Mouse (Mus musculus) kidney, adult 2 months (tissue): ENCODE results near the gene Evx2.

Experiments used
- CTCF ChIP-seq: fragments of 200-500 bp; conservative IDR thresholded peaks from 2 replicates; pipeline ENCODE4 v1.5.1; 2011; ENCODE audit warnings: low read depth, mild to moderate bottlenecking, control low read depth, low read length, moderate library complexity, mixed read lengths; ENCODE audit not compliant: insufficient read depth, insufficient read length
- POLR2A ChIP-seq: fragments of 200-500 bp; IDR thresholded peaks from one replicate; pipeline ENCODE4 v1.6.1; 2011; ENCODE audit warnings: low read depth, low read length, control low read depth

- TF ChIP-seq CTCF, result no peak
- no peak for TF ChIP-seq POLR2A
Measured at GRCm38 (mm10) chr2:74695383-74695782, 36.0 kb upstream of the Evx2 start.
